Mouse (Mus musculus) monocyte, adult 2 months (primary cell): Measurements from ENCODE around the gene Slc27a5.

Source experiments
- DNase-seq, 2 experiments: peaks; one replicate each; pipeline ENCODE4 v3.0.0; 2022; ENCODE audit warnings: low spot score in 2 of 2, low read depth in 1 of 2

The Slc27a5 gene

DNA sequence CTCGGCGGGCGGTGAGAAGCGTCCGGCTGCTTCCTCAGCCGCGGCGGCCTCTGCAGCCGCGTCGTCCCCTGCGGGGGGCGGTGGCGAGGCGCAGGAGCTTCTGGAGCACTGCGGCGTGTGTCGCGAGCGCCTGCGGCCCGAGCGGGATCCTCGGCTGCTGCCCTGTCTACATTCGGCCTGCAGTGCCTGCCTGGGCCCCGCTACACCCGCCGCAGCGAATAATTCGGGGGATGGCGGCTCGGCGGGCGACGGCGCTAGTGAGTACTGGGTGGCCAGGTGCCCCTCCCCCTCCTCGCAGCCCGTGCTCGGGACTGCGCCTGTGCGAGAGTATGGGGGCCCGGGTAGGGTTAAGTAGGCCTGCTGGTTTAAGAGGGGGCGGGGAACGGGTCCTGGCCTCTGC, 26.8 kb upstream of the Slc27a5 start:
- DNase-seq: no peak

DNA sequence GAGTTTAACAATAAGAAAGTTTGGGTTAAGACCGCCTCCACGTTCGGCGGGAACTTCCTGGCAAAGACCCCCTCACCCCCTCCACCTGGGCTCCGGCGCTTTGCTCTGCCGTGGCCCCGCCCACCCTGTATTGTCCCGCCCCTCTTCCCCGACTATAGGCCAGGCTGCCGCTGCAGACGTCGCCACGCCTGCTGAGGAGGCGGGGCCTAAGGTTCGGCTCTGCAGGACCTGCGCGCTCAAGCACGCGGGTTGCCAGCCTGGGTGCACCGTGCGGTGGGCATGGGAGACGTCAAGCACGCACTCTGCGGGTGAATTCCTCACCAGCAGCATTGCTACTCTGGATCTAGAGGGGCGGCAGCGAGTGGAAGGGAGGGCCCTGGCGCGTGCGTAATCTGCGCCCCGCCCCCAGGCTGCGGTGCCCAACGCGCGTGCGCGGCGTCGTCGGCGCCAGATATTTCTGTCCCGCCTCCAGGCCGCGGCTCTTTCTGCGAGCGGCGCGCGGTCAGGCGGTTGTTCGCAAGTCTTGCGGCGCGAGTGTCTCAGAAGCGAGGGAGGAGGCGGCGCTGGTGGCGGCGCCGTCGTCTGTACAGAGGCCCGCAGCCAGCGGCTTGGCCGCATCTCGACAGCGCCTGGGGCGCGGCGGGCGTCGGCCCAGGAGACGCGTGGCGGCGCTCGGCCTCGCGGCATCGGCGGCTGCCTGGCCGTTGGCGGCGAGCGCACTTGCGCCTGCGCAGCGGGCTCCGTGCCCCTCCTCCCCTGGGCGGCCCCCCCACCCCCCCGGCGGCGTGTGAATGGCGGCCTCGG, 26.1 kb upstream of the Slc27a5 start:
- DNase-seq: peak; percentile 87 to 95

DNA sequence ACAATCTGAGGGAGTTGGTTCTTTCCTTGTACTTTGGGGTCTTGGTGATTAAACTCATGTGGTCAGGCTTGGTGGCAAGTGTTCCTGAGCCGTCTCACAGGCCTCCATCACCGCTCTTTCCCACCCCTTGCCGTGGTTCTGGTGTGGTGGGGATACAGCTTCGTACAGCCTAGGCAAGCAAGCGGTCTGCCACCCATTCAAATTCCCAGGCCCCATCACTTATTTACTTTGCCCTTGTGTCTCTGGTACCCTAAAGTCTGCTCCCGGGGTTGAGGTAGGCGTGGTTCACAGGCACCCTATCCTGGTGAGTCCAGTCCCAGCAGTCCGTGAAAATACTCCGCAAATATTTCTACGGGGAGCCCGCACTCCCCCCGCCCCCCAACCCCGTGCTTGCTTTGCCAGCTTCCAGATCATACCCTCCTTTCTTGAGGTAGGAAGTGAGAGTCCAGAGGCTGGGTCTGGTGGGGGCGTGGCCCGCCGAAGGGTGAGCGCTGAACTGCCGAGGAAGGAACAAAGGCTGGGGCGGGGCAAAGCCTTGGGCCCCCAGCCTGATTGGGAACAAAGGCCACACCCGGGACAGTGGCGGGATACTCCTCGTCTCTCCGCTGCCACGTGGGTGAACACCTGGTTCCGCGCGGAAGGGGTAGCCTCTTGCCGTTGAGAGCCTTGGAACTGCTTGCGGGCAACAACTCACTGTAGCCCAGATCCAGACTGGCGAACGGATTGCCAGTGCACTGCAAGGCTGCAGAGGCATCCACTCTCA, 25.0 kb upstream of the Slc27a5 start:
- peak in 1 of 2 experiments; percentile 50 for DNase-seq

DNA sequence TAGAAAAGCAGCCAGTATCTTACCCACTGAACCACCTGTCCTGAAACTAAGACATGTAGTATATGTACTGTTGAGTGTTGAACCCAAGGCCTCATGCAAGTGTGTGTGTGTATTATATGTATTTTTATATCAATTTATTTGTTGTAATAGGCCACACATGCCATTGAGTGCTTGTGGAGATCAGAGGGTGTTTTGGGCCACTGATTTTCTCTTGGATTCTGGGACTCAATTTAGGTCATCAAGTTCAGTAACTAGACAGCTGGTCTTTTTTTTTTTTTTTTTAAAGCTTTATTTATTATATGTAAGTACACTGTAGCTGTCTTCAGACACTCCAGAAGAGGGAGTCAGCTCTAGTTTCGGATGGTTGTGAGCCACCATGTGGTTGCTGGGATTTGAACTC, 17.2 kb upstream of the Slc27a5 start:
- DNase-seq: no peak

DNA sequence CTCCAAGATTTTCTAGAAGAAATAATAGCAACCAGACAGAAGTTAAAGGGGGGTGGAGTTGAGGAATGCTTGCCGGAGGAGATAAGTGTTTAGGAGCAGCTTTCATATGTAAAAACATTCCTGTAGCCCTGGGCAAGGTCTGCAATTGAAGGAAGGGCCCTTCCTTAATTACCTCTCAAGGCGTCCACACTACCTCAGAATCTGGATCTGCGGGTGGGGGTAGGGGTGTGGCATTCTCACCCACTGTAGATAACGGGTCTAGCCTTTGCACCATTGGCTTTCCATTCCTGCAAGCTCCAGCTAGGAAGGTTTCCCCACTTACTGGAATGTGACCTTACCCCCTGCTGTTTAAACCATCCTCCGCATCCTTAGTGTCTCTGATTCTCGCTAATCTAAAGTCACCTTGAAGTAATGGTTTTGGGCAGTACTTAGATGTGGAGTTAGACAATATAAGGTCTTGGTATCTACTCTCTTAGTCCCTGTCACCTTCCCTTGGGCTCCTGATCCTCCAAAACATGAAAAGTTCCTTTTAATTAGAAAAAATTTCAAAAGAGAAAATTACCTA, 16.4 kb upstream of the Slc27a5 start:
- no peak for DNase-seq

DNA sequence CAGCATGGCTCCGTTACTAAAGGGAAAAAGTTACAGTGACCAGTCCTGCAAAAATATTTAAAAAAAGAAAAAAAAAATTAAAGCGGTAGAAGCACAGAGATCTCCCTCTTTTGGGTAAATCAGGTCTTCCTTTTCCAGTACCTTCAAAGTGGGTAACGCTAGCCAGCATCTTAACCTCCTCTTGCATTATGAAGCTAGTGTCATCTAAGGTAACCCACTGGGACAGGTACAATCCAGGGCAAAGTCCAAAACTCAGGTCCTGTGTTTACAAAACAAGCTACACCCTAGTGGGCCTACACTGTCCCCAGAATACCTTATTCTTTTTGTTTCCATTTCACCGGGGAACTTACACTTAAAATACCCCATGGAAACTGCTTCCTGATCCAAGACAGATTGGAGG, 15.7 kb upstream of the Slc27a5 start:
- DNase-seq: no peak

DNA sequence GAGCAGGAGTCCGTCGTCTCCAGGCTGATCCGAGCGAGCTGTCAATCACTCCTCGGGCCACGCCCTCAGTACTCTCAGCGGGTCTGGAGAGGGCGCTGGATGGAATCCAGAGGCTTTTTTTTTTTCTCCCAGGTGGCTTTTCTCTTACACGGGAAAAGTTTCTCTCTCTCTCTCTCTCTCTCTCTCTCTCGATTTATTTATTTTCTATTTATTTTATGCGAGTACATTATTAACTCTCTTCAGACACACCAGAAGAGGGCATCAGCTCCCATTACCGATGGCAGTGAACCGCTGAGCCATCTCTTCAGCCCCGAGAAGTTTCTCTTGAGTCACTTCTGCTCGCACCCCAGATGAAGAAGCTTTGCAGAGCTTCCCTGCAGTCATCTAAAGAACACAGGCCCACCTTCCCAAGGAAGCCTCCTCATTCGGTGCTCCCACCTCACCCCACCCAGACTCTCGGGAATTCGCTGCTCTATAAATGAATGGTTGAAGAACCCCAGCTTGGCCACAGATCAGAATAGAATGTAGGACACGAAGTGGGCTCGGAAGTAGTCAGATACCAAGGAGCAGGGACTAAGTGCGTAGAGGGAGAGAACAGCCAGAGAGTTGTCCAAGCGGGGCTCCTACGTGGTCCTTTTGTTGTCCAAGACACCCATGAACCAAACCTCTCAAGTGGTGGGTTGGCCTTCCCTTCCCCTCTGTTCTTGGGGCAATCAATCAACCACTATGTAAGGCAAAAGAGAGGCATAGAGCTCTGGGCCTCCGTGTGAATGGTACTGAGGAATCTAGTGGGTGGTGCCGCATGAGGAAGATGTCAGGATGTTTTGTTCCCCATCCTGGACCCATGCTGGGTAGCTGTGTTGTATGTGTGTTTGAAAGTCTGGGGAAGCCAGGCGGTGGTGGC, 12.3 kb upstream of the Slc27a5 start, which contains the start of gene Zbtb45:
Zbtb45 (minus strand) TSS at position 30 of the 904 bp plus-strand sequence.
- DNase-seq: no peak

DNA sequence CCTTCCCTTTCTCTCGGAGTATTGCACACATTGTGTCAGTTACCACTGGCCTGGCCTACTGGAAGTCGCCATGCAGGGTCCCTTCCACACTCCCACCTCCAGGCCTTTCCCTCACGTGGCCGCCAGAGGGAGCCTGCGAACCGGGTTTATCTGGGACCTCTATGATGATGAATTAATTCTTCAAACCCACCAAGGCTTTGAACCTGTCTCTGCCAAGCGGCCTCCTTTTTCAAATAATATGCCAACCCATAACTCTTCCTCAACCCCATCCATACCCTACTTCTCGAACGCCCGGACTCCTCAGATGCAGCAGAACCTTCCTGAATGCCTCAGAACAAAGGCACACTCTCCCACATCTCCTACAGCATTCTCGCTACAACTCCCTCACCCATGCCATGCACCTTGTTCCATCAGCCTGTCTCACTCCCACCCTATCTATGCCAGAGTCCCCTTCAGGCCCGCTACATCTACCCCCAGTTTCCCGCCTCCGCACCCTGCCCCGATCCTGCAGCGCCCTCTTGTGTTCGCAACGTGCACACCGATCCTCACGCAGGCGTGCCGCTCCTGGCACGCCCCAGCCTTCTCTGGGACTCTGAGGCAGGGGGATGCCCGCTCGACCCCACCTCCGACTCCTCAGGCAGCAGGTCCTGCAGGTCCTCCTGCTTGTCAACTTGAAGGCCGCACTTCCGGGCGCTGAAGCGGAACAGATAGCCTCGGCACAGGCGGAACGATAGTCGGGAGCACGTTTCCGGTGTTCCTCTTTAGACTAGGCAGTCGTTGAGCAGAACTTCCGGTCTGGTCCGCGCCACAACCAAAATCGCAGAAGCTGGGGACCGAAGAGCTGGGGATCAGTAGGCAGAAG, 11.4 kb upstream of the Slc27a5 start:
- peak; percentile 84 to 90 for DNase-seq

DNA sequence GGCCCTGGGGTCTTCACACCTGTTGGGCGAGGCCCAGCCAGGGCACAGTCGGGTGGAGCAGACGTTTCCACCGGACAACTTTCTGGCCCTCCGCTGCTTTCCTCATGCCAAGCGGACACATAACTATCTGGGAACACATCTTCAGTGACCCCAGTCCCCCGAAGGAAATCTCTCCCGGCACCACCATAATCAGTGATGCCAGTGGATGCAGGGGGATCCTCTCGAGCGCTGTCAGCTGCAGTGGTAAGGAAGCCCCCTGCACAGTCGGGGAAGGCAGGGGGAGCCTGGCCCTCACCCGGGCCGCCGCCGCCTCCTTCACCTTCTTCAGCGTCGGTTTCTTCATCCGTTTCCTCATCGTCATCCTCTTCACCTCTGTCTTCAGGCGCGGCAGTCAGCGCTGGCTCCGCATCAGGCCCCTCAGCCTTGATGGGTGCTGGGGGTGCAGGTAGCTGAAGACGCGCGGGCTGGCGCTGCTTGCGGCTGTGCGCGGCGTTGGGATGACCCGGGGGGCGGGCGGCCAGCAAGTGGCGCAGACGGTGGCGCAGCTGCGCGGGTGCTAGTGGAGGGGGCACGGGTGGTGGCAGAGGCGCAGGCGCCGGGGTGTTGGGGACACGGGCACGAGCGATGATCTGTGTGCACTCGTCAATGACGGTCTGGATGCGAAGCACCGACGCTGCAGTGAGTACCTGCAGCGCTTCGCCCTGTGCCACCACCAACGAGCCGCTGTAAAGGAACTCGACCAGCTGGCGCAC, 9.5 kb upstream of the Slc27a5 start:
- no peak for DNase-seq

DNA sequence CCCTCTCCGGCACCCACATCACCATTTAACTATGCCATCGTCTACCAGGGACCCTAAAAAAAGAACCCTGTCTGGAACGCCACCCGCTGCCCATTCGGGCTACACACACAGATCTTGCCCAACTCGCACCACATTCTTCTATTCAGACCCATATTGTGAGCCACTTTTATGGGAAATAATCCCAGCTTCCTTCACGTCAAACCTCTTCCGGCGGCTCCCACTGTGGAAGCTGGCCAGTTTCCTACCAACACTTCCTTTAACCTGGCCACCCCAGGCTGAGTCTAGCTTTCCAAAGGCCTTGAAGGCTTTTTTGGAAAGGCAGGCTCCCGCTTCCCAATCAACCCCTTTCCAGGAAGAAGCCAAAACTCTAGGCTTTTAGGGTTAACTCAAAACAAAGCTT, 8.5 kb upstream of the Slc27a5 start:
- no peak for DNase-seq

DNA sequence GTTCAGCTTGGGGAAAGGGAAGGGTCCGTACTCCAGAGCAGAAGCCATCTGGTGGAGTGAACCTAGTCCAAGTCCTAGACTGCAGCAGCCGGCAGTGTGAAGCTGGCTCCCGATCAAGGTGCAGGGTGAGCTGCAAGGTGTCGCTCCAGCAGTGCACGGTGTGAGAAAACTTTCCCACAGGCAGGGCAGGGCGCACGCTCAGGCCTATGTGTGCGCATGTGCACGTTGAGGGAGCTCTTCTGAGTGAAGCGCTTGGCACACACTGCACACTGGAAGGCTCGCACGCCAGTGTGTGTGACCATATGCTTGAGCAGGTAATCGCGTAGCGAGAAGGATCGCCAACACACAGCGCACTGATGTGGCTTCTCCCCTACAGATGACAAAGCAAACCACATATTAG, 8.0 kb upstream of the Slc27a5 start:
- DNase-seq: no peak

DNA sequence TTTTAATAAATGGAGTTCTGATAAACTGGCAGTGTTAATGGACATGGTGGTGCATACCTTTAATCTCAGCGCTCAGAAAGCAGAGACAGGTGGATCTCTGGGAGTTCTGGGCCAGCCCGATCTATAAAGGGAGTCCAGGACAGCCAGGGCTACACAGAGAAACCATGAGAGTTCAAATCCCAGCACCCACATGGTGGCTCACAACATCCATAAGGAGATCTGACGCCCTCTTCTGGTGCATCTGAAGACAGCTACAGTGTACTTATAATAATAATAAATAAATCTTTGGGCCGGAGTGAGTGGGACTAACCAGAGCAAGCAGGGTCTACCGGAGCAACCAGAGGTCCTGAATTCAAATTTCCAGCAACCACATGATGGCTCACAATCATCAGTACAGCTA, 5.4 kb upstream of the Slc27a5 start:
- no peak for DNase-seq

DNA sequence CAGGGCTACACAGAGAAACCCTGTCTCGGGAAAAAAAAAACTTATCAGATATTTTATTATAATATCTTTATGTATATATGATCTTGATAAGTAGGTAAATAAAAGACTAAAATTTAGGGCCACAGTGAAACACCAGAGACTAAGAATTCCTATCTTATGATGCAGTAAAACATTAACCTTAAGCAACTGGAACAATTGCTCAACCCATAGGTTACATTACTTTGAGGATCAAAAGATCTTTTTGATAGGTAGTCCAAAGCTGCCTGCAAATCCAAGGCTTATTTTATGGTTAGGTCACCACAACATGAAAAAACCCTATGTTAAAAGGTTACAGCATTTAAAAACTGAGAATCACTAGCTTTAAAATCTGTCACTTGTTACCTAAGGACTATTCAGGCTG, 3.6 kb upstream of the Slc27a5 start:
- DNase-seq: no peak

DNA sequence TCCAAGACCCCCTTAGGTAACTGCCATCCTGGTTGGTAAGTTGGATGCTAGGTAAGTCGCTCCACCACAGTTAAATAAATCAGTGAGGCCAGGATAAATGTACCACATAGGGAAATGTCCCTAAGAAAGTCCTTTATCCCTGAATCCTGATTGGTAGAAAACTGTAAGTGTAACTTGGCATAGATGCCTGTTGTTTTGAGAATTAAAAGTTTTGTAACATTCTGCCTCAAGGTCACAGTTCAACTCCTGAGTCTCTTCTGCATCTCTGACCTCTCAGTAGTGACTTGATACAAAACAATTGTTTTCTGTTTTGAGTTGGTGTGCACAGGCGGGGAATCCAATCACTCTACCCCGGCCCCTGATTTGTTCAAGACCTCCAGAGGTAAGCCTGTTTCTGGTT, 859 bp upstream of the Slc27a5 start, which contains the start of gene Trim28:
Trim28 (plus strand) TSS at position 264 of the 400 bp plus-strand sequence.
- DNase-seq: no peak

DNA sequence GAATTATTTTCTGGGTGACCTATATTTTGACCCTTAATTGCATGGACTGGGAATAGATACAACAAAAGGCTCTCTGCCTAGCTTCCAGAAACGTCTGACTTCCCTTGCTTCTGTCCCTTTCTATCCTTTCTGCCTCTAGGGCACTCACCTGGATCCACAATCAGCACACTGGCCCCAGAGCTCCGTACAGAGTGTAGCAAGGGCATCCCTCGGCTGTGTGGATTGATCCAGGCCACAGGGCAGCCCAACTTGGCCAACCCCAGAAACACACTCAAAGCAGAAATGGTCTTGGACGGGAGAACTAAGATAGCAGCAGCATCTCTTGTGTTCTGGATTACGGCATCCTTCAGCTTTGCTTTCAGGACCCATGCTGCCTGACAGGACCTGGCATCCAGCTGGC, 762 bp downstream of the Slc27a5 start:
- no peak for DNase-seq

DNA sequence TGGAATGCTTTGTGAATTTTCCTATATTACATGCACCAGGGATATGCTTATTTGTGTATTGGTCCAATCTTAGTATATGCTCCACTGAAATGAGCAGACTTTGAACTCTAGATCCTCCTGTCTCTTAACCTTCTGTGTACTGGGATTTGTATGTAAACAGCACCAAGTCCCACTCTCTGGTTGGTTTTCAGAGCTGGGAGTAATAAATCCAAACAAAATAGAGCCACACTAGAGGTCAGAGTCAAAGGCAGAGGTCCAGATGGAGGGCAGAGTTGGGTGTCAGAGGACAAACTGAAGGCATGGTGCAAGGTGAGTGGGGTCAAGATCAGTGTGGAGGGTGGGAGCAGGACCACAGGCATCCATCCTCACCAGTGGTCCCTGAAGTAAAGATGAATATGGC, 2.1 kb downstream of the Slc27a5 start:
- no peak for DNase-seq

DNA sequence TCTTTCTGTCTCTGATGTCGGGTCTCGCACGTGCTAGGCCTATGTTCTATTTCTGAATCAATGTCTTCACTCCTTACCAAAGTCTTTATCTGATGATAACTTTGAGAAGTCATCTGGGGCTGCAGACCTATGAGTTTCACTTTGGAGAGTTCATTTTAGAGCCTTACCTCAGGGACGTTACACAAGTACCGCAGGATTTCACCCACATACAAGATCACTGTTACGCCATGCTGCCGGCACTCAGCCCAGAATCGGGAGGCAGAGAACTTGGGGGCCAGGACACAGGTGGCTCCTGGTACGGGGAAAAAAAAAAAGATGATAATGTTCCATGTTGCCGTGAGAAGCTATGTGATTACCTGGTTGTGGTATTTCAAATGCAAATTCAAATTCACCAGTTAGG, 4.8 kb downstream of the Slc27a5 start:
- DNase-seq: no peak

DNA sequence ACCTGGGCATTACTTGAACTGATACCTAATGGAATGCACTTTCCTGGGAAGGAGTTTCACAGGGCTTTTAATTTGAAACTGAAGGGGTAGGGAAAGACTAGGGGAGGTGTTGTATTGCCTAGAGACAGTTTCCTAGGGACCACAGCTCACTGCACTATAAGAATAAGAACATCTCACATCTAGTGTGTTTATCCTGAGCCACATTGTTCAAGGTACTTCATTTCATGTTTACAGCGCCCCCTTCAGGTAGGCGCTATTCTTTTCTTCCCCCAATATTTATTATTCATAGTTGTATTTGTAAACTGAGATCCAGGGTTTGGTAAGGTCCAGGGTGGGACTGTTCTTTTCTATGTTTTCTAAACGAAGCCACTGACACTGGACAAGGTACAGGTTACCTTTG, 5.8 kb downstream of the Slc27a5 start:
- DNase-seq: no peak

DNA sequence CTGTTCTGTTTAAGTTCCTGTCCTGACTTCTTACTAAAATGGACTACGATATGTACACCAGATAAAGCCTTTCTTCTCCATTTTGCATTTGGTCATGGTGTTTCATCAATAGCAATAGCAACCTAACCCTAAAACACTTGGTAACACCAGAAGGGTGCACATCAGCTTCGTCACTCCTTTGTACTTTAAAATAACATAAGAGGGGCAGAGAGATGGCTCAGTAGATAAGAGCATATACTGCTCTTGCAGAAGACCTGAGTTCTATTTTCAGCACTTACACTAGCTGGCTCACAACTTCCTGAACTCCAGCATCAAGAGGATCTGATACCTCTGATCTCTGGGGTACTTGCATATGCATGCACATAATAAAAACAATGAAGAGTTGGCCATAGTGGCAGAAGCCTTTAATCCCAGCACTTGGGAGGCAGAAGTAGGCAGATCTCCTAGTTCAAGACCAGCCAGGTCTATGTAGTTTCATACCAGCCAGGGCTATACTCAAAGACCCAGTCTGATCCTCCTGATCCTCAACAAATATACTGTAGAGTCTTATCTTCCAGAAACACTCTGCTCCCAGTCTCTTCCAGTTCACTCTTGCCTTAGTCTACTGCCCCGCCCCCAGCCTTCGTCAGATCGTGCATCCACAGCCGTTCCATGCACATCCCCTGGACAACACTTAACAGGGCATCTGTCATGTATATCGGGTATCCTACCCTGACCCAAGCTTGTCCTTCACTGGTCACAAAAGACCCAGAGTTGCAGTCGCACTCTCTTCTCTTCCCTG, 10.4 kb downstream of the Slc27a5 start:
- no peak for DNase-seq
